Mouse (Mus musculus): ENCODE measurements around the gene Arl6ip1.

GRCm38 (mm10) chr7:118123512-118124411, 5.7 kb downstream of the Arl6ip1 start:
- TF ChIP-seq EP300 (IDR thresholded peaks at IDR 0.05; ENCODE audit: insufficient read depth, low read depth, low read length) (no peak), CTCF (IDR thresholded peaks at IDR 0.05) (no peak)
